In genomic region chr15:14051872-14052271, GRCm38 (mm10) we compare ENCODE assay signal across 9 mouse cellular contexts.
DNase-seq lines count a peak whose midpoint lies in the region; ATAC-seq and TF ChIP-seq lines count a peak whose summit lies in the region.
"Had no signal": no experiment of that assay in that cellular context is flagged by ENCODE, and none has a peak within 500 bp of the region (broad histone marks: within the 10 kb centered on the region; RNA-seq: fewer than 3 reads in every experiment).

No protein-coding gene starts in this region.

- no peak overlapping the region for H3K9ac ChIP-seq in hindbrain, embryonic 12.5 days
- H3K9ac ChIP-seq: heart, embryonic 13.5 days had no signal

- no peak overlapping the region for H3K27ac ChIP-seq in hindbrain, embryonic 10.5 days
- no peak overlapping the region for H3K27ac ChIP-seq in hindbrain, embryonic 12.5 days
- no peak overlapping the region for H3K27ac ChIP-seq in layer of hippocampus, adult 2 months
- H3K27ac ChIP-seq: heart, embryonic 13.5 days had no signal

- peak; percentile 15 for DNase-seq in hindbrain, embryonic 10.5 days (ENCODE audit: low spot score)
- DNase-seq in 3T3-L1 (ENCODE audit: low read depth, low spot score), result peak; percentile 46
- peak; percentile 31 for DNase-seq in NIH3T3 (ENCODE audit: low read depth)
- peak in 1 of 2 experiments; percentile 29 for DNase-seq in layer of hippocampus, adult 2 months (ENCODE audit: low spot score in 2 of 2)
- DNase-seq in telencephalon, adult 2 months (ENCODE audit: low read depth, low spot score), result peak; percentile 5
- DNase-seq in thymus, postnatal 14 days, result no peak
- DNase-seq in adrenal gland, postnatal 25 days, result no peak

- no peak for ATAC-seq in hindbrain, embryonic 12.5 days (ENCODE audit: low FRiP score)

- 69% methylated on average over 3 of the region's 3 CpGs for WGBS in hindbrain, embryonic 10.5 days
- 61% methylated on average over 3 of the region's 3 CpGs for WGBS in hindbrain, embryonic 12.5 days

- TF ChIP-seq CTCF in layer of hippocampus, adult 2 months (conservative IDR thresholded peaks at IDR 0.05), result peak; percentile 73

- no peaks in the 10 kb centered on the region for H3K4me1 ChIP-seq in hindbrain, embryonic 10.5 days (replicated peaks)
- H3K4me1 ChIP-seq in hindbrain, embryonic 12.5 days, result no peaks in the 10 kb centered on the region
- H3K4me1 ChIP-seq: heart, embryonic 13.5 days had no signal

- no peaks in the 10 kb centered on the region for H3K9me3 ChIP-seq in hindbrain, embryonic 10.5 days
- H3K9me3 ChIP-seq in hindbrain, embryonic 12.5 days (replicated peaks), result no peaks in the 10 kb centered on the region
- H3K9me3 ChIP-seq: heart, embryonic 13.5 days had no signal

- no peak overlapping the region for H3K4me3 ChIP-seq in hindbrain, embryonic 10.5 days
- no peak overlapping the region for H3K4me3 ChIP-seq in hindbrain, embryonic 12.5 days
- H3K4me3 ChIP-seq in layer of hippocampus, adult 2 months, result no peak overlapping the region
- H3K4me3 ChIP-seq: heart, embryonic 13.5 days had no signal

- H3K36me3 ChIP-seq in hindbrain, embryonic 10.5 days, result no peaks in the 10 kb centered on the region
- no peaks in the 10 kb centered on the region for H3K36me3 ChIP-seq in hindbrain, embryonic 12.5 days
- H3K36me3 ChIP-seq: heart, embryonic 13.5 days had no signal

- H3K4me2 ChIP-seq in hindbrain, embryonic 12.5 days (replicated peaks), result no peak overlapping the region
- H3K4me2 ChIP-seq: heart, embryonic 13.5 days had no signal

- no peaks in the 10 kb centered on the region for H3K27me3 ChIP-seq in hindbrain, embryonic 10.5 days (ENCODE audit: insufficient read depth, poor library complexity, severe bottlenecking)
- H3K27me3 ChIP-seq in hindbrain, embryonic 12.5 days, result no peaks in the 10 kb centered on the region
- H3K27me3 ChIP-seq: heart, embryonic 13.5 days had no signal

Comparison
In these comparisons a context has a peak if more than half of its experiments do, and no peak if none do; other contexts are left out.
1. DNase-seq: peak in hindbrain, embryonic 10.5 days (single experiment), 3T3-L1 (single experiment), NIH3T3 (single experiment) and telencephalon, adult 2 months (single experiment); none in thymus, postnatal 14 days (single experiment) and adrenal gland, postnatal 25 days (single experiment).